Mouse (Mus musculus): ENCODE measurements at regions not wholly inside any gene's neighbourhood (a gene's known extent, or its start where the extent isn't known, plus 50 kb on each side); places are given as distances from the start of the nearest gene placed in this dataset.
"Not testable (repeated sequence)": the region's sequence is repeated elsewhere in the genome, so short reads cannot be mapped to it uniquely, and the experiment has no call there.

DNA sequence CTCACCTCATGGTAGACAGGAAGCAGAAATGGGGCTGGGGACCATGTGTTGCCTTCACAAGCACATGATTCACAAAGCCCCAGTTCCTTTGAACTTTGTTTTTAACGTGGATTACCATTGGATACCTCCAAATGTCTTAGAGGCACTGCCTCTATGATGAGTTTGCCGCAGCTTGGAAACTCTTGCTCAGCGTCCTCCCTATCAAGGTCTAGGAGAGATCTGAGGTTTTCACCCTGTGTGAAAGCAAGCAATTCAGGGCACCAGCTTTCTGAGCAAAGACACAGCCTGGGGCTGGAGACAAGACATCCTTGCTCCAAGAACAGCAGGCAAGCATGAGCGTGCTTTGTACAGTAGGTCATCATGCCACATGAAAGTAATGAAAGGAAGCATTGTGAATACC, 93.6 kb upstream of the Ifngr1 start:
- Histone ChIP-seq H3K27me3 (no peaks in the 10 kb centered on the region), H3K36me3 (no peaks in the 10 kb centered on the region), H3K27ac (no peak overlapping the region), H3K9ac (no peak overlapping the region), H3K4me1 (replicated peaks) (peaks cover 4% of the 10 kb centered on the region), H3K9me3 (replicated peaks) (no peaks in the 10 kb centered on the region), H3K4me2 (no peak overlapping the region), H3K4me3 (no peak overlapping the region)
- no peak for ATAC-seq (replicated peaks; ENCODE audit: insufficient number of reproducible peaks, insufficient read depth, low FRiP score, low read depth)
- 71% methylated on average over 4 of the region's 4 CpGs for WGBS

DNA sequence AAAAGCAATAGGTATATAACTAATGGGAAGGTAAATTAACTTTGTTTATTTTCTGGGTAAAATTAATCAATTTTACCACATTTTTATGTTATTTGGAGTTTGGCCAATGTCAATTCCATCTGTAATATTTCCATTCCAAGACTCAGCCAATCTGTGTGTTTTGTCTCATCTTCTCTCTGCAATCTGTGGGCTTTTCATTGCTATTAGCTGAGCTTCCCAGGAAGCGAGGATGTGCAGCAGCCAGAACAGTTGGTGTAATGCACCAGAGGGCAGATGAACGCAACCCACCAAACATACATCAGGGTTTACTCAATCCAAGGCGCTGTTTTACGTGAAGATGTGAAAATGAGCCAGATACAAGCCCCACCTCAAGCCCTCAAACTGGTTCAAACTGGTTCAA, 88.9 kb upstream of the Ifngr1 start:
- ATAC-seq (replicated peaks; ENCODE audit: insufficient number of reproducible peaks, insufficient read depth, low FRiP score, low read depth), result no peak
- no peaks in the 10 kb centered on the region for H3K9me3 ChIP-seq (replicated peaks)
- H3K36me3 ChIP-seq, result no peaks in the 10 kb centered on the region
- no peaks in the 10 kb centered on the region for H3K4me1 ChIP-seq (replicated peaks)
- no peak overlapping the region for H3K27ac ChIP-seq
- H3K9ac ChIP-seq, result no peak overlapping the region
- H3K4me3 ChIP-seq, result no peak overlapping the region
- 87% methylated on average over 4 of the region's 4 CpGs for WGBS
- H3K4me2 ChIP-seq, result no peak overlapping the region
- no peaks in the 10 kb centered on the region for H3K27me3 ChIP-seq

DNA sequence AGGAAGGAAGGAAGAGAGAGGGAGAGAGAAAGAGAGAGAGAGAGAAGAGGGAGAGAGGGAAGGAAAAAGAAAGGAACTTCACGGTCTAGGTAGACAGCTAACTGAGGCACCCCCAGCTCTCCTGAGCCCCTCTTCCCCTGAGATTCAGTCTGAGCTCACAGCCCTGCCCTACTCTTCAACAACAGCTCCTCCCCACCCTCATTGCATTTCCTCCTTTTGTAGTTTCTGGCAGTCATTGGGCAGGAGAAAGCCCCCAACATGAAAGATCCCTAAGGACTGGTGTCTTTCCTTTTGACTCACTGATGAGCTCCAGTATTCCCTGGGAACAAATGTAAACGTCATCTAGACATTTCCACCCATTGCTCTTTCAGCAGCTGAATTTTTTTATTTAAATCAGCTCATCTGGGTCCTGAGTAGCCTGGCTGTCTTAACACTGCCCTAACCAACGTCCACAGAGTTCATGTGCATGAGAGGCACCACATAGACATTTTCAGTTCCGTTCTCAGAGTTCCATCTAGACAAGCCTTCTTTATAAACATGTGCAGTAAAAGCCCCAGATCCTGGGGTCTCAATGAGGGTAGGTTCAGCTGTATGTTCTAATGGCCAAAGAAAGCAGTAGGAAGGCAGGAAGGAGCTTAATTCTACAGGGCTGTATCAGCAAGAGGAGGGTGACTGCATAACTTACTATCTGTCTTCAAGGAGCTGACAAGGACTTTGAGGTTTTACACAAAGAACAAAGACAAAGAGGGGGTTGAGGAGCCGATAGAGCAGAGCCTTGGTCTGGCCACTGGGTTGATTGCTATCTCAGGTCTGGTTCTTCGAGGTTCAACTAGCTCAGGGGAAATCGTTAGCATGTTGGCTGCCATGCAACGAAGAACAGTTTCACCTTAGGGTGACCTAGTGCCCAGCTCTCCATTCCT, 87.6 kb upstream of the Ifngr1 start:
- Histone ChIP-seq H3K4me3 (no peak overlapping the region), H3K9me3 (replicated peaks) (no peaks in the 10 kb centered on the region), H3K4me2 (no peak overlapping the region), H3K9ac (no peak overlapping the region), H3K27ac (no peak overlapping the region), H3K4me1 (replicated peaks) (no peaks in the 10 kb centered on the region), H3K27me3 (no peaks in the 10 kb centered on the region), H3K36me3 (no peaks in the 10 kb centered on the region)
- 41% methylated on average over 8 of the region's 8 CpGs for WGBS
- ATAC-seq (replicated peaks; ENCODE audit: insufficient number of reproducible peaks, insufficient read depth, low FRiP score, low read depth), result no peak

DNA sequence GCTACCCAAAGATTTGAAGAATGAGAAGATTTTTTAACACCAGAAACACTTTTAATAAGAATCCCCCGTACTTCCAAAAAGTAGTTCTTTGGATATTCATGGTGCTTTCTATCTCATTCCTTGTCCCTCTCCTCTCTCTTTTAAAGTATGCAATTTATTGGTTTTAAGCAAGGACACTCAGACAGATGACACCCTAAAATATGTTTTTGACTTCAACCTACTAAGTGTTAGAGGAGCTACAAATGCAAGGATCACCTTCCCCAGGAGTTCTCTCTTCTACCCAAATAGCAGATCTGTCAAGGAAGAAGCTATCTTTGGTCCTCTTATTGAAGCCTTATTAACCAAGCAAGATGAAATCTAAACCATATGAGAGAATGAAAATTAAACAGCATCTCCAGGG, 86.6 kb upstream of the Ifngr1 start:
- no peaks in the 10 kb centered on the region for H3K4me1 ChIP-seq (replicated peaks)
- no peaks in the 10 kb centered on the region for H3K36me3 ChIP-seq
- no peak for ATAC-seq (replicated peaks; ENCODE audit: insufficient number of reproducible peaks, insufficient read depth, low FRiP score, low read depth)
- no peak overlapping the region for H3K4me2 ChIP-seq
- 82% methylated on average over 1 of the region's 1 CpGs for WGBS
- no peak overlapping the region for H3K9ac ChIP-seq
- H3K4me3 ChIP-seq, result no peak overlapping the region
- no peak overlapping the region for H3K27ac ChIP-seq
- no peaks in the 10 kb centered on the region for H3K9me3 ChIP-seq (replicated peaks)
- H3K27me3 ChIP-seq, result no peaks in the 10 kb centered on the region

DNA sequence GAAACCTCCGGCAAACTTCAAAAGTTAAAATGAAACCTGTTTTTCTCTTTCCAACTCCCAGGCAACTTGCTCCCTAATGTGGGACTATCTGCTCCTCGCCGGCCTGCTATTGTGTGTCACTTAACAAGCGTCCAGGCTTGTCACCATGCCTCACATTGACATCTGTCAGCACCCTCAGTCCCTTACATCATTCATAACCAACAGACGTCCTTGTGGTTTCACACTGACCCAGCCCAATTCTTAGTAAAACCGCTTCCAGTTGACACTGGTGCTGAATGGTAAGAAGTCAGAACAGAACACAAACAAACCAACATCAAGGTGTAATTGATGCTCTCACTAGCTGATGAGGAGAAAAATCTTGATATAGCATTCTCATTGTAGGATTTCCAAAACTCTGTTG, 85.8 kb upstream of the Ifngr1 start:
- Histone ChIP-seq H3K9me3 (replicated peaks) (no peaks in the 10 kb centered on the region), H3K27me3 (no peaks in the 10 kb centered on the region), H3K4me1 (replicated peaks) (no peaks in the 10 kb centered on the region), H3K4me2 (no peak overlapping the region), H3K36me3 (no peaks in the 10 kb centered on the region), H3K9ac (no peak overlapping the region), H3K27ac (no peak overlapping the region), H3K4me3 (no peak overlapping the region)
- WGBS, result 50% methylated on average over 6 of the region's 6 CpGs
- ATAC-seq (replicated peaks; ENCODE audit: insufficient number of reproducible peaks, insufficient read depth, low FRiP score, low read depth), result no peak

DNA sequence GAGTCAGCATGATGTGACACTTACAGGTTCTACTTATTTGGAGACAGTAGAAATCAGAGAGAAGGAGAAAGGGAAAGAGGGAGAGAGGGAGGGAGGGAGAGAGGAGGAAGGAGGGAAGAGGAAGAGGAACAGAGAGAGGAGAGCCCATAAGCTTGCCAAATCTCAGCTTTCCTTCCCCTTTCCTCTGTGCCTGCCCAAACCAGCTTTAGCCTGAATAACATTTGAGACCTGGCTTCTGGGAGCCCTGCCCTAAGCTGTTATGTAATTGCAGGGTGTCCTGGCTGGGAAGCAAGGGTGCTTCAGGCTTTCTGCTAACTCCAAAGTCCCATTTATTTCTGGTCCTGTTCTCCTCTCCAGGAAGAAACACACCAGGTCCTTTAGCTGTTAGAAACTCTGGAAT, 85.3 kb upstream of the Ifngr1 start:
- no peak for ATAC-seq (replicated peaks; ENCODE audit: insufficient number of reproducible peaks, insufficient read depth, low FRiP score, low read depth)
- Histone ChIP-seq H3K27me3 (no peaks in the 10 kb centered on the region), H3K4me3 (no peak overlapping the region), H3K4me1 (replicated peaks) (no peaks in the 10 kb centered on the region), H3K27ac (no peak overlapping the region), H3K4me2 (no peak overlapping the region), H3K9ac (no peak overlapping the region), H3K36me3 (no peaks in the 10 kb centered on the region), H3K9me3 (replicated peaks) (no peaks in the 10 kb centered on the region)

DNA sequence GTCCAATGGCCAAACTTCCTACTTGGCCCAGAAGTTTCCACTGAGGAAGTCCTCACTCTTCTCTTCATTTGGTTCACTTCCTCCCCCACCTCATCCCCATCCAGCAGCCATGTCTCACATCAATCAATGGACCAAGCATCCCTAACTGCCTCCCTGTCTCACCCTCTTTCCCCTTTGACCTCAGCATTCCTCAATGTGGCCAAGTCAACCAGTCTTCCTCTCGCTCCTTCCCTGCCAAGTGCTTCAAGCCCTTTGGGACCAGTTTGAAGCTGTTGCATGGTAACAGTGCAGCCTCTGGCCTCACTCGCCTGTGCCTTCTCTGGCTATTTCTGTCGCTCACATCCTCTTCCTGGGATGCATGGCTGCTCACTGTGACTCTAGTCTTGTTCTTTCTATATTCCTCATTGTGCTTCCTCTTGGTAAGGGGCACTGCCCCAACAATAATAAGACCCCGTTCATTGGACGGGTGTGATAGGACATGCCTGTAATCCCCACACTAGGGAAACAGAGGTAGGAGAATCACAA, 83.5 kb upstream of the Ifngr1 start:
- Histone ChIP-seq H3K27ac (no peak overlapping the region), H3K4me1 (replicated peaks) (no peaks in the 10 kb centered on the region), H3K4me2 (no peak overlapping the region), H3K9ac (no peak overlapping the region), H3K36me3 (no peaks in the 10 kb centered on the region), H3K9me3 (replicated peaks) (no peaks in the 10 kb centered on the region), H3K4me3 (no peak overlapping the region), H3K27me3 (no peaks in the 10 kb centered on the region)
- WGBS, result 67% methylated on average over 5 of the region's 5 CpGs
- no peak for ATAC-seq (replicated peaks; ENCODE audit: insufficient number of reproducible peaks, insufficient read depth, low FRiP score, low read depth)

DNA sequence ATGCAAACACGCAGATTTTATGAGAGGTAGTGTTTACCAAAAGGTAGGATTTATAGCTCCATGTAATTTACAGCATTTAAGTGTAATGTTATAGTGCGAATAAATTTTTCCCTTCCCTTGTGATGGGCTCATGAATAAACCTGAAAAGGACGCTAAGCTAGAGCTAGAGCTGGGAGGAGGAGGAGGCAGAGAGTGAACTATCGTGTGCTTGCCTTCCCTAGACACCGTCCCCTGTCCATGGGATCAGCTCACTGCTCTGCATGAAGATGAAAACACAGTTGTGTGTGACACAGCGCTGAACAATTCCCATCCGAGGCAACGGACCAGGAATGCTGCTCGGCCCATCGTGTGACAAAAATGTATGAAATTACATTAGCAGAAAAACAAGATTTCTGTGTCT, 81.7 kb upstream of the Ifngr1 start:
- no peak for ATAC-seq (replicated peaks; ENCODE audit: insufficient number of reproducible peaks, insufficient read depth, low FRiP score, low read depth)

DNA sequence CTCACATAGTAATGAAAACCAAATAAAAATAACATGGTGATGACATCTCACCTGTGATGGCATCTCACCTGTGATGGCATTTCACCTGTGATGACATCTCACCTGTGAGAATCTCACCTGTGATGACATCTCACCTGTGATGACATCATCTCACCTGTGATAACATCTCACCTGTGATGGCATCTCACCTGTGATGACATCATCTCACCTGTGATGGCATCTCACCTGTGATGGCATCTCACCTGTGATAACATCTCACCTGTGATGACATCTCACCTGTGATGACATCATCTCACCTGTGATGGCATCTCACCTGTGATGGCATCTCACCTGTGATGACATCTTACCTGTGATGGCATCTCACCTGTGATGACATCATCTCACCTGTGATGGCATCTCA, 77.4 kb upstream of the Ifngr1 start:
- not testable (repeated sequence) for H3K4me3 ChIP-seq; H3K36me3 ChIP-seq; H3K27me3 ChIP-seq; H3K4me2 ChIP-seq; H3K27ac ChIP-seq; H3K9ac ChIP-seq; ATAC-seq (replicated peaks; ENCODE audit: insufficient number of reproducible peaks, insufficient read depth, low FRiP score, low read depth); H3K9me3 ChIP-seq (replicated peaks); H3K4me1 ChIP-seq (replicated peaks)

More for the DNA sequence above, 81.7 kb upstream of the Ifngr1 start:
- Histone ChIP-seq H3K4me1 (replicated peaks) (no peaks in the 10 kb centered on the region), H3K27me3 (no peaks in the 10 kb centered on the region), H3K27ac (no peak overlapping the region), H3K4me2 (no peak overlapping the region), H3K9me3 (replicated peaks) (no peaks in the 10 kb centered on the region), H3K36me3 (no peaks in the 10 kb centered on the region), H3K9ac (no peak overlapping the region), H3K4me3 (no peak overlapping the region)
- WGBS, result 82% methylated on average over 10 of the region's 10 CpGs

DNA sequence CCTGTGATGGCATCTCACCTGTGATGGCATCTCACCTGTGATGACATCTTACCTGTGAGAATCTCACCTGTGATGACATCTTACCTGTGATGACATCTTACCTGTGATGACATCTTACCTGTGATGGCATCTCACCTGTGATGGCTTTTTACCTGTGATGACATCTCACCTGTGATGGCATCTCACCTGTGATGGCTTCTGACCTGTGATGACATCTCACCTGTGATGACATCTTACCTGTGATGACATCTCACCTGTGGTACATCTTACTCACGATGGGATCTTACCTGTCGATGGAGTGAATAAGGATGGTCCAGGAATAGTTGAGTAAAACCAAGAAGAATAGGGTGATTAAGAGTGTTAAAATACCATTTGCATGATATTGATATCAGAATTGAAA, 76.9 kb upstream of the Ifngr1 start:
- Histone ChIP-seq H3K4me3 (no peak overlapping the region), H3K4me1 (replicated peaks) (no peaks in the 10 kb centered on the region), H3K9ac (no peak overlapping the region), H3K36me3 (no peaks in the 10 kb centered on the region), H3K27me3 (no peaks in the 10 kb centered on the region), H3K27ac (no peak overlapping the region), H3K4me2 (no peak overlapping the region), H3K9me3 (replicated peaks) (no peaks in the 10 kb centered on the region)
- WGBS, result 96% methylated on average over 2 of the region's 2 CpGs
- no peak for ATAC-seq (replicated peaks; ENCODE audit: insufficient number of reproducible peaks, insufficient read depth, low FRiP score, low read depth)

DNA sequence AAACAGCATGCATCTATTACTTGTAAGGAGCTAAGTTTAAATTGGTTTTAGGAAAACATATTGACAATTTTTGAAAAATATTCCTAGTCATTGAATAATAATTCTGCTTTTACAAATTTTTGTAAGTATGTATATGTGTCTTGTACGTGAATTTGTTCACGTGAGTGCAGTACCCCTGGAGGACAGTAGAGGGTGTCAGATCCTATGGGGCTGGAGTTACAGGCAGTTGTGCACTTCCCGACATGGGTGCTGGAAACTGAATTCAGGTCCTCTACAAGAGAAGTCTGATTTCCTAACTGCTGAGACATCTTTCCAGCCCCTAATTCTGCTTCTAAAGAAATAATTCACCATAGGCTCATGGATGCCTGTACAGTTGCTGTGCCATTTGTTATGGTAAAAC, 75.7 kb upstream of the Ifngr1 start:
- Histone ChIP-seq H3K4me1 (replicated peaks) (no peaks in the 10 kb centered on the region), H3K27me3 (no peaks in the 10 kb centered on the region), H3K27ac (no peak overlapping the region), H3K9me3 (replicated peaks) (no peaks in the 10 kb centered on the region), H3K4me2 (no peak overlapping the region), H3K4me3 (no peak overlapping the region), H3K9ac (no peak overlapping the region), H3K36me3 (no peaks in the 10 kb centered on the region)
- no peak for ATAC-seq (replicated peaks; ENCODE audit: insufficient number of reproducible peaks, insufficient read depth, low FRiP score, low read depth)
- WGBS, result 89% methylated on average over 3 of the region's 3 CpGs

DNA sequence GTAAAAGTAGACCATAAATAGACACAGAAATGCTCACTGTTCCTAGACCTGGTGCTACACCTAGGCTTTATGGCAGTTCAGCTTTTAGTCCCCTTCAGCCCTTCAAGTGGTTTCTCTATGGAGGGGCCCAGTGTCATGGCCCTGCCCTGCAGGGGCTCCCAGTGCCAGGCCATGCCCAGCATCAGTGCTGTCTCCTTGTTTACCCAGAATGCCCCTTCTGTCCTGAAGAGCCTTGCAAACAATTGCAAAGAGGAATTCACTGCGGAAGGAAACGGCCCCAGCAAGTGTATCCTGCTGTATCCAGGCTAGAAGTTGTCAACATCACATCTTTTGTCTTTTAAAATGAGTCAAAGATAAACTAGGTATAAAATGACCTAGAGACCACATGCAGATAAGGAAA, 74.7 kb upstream of the Ifngr1 start:
- H3K27ac ChIP-seq, result no peak overlapping the region
- WGBS, result 62% methylated on average over 2 of the region's 2 CpGs
- ATAC-seq (replicated peaks; ENCODE audit: insufficient number of reproducible peaks, insufficient read depth, low FRiP score, low read depth), result no peak

More for the DNA sequence above, 74.7 kb upstream of the Ifngr1 start:
- no peaks in the 10 kb centered on the region for H3K36me3 ChIP-seq
- no peak overlapping the region for H3K4me3 ChIP-seq
- no peaks in the 10 kb centered on the region for H3K4me1 ChIP-seq (replicated peaks)
- H3K4me2 ChIP-seq, result no peak overlapping the region
- H3K9ac ChIP-seq, result no peak overlapping the region
- no peaks in the 10 kb centered on the region for H3K9me3 ChIP-seq (replicated peaks)
- no peaks in the 10 kb centered on the region for H3K27me3 ChIP-seq

Measured in heart, embryonic 15.5 days (tissue).